Mouse (Mus musculus) gastrocnemius, adult 2 months (tissue): Measurements from ENCODE around the gene Tex21. TPM values are rescaled to one million over a fixed set of nuclear protein-coding genes. Genes with fewer than 3 reads are reported as not detected.
"Not testable (repeated sequence)": the region's sequence is repeated elsewhere in the genome, so short reads cannot be mapped to it uniquely, and the experiment has no call there.

Experiments used
- DNase-seq: peaks from one replicate; pipeline ENCODE4 v3.0.0; 2022
- H3K27ac ChIP-seq: fragments of 200-600 bp; 2 replicates; pipeline ENCODE4 v1.8.1; 2022; ENCODE audit warnings: mild to moderate bottlenecking
- H3K4me3 ChIP-seq: fragments of 200-600 bp; 2 replicates; pipeline ENCODE4 v1.8.1; 2022; ENCODE audit warnings: mild to moderate bottlenecking, moderate library complexity
- CTCF ChIP-seq: fragments of 200-600 bp; IDR thresholded peaks from 2 replicates; pipeline ENCODE4 v1.8.1; 2022; ENCODE audit warnings: antibody characterized with exemption, mild to moderate bottlenecking, moderate library complexity
- intact Hi-C: fragments of 180-260 bp; cut with DNase I; formaldehyde crosslinking; loops from one replicate; pipeline ENCODE4 v1.15.1; 2025
- total RNA-seq, 2 experiments: library from RNA; stranded (reverse); gene quantifications; 2 replicates each; pipeline ENCODE4 v1.2.3; 2021

The Tex21 gene
- total RNA-seq, 2 experiments from 2014 or later: not detected

DNA sequence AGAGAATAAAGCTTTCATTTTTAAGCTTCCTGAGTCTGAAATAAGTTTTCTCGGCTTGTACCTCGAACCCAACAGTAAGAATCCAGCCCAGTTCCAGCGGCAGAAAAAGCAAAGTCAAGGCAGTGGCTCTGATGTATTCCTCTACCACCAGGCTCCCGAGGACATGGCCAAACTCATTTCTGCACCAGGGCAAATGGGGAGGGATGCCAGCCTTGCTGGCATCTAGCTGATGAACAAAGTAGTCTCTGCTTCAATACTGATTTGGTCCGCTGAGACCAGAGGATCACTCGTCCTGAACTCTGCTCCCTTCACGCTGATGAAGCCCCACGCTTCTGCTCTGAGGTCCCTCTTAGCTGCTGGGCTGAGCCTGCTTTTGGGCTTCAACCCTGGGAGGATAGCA is 7.4 kb upstream of the Tex21 start:
- Histone ChIP-seq H3K4me3 (peak overlapping the region; percentile 85), H3K27ac (peak overlapping the region; percentile 96; the same call in 1 of the 2 replicates)
- DNase-seq: no peak
- no peak for TF ChIP-seq CTCF
- intact Hi-C loops: no loop called here

DNA sequence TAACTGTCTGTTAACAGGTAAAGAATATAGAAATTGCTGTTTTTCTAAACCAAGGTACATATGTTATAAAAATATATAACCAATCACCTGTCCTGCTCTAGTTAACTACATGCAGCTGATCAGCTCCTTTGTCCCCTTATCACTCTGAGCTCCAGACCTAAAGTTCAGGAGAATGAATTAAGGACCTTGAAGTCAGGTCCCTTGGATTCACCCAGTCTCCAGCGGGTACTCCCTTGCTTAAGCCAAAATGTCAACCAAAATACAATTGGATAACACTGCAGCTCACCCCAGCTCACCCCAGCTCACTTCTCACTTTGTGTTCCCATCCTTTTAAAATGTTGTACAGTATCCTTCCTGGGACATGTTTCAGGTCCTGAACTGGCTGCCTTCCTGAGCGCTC is 7.0 kb upstream of the Tex21 start:
- H3K27ac ChIP-seq: no peak overlapping the region
- DNase-seq: no peak
- TF ChIP-seq CTCF: no peak
- intact Hi-C loops: no loop called here
- H3K4me3 ChIP-seq: no peak overlapping the region

DNA sequence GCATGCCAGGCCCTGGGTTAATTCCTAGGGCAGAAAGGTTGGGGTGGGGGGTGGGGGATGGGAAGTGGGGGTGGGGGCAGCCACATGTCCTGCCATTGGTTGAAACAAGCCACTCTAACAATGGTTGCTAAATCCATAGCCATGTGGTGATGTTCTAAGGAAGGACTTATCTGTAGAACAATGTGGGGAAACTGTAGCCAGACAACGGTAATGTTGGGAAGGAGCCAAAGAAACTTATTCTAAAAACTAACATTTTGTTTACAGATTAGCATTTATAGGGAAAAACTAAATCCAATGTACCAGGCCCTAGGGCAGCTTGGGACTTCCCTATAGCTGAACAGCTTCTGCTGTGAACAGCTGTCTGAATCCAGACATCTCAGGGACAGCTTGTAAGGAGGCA is 6.5 kb upstream of the Tex21 start:
- no peak for DNase-seq
- Histone ChIP-seq H3K27ac (no peak overlapping the region), H3K4me3 (no peak overlapping the region)
- intact Hi-C loops: no loop called here
- TF ChIP-seq CTCF: no peak

DNA sequence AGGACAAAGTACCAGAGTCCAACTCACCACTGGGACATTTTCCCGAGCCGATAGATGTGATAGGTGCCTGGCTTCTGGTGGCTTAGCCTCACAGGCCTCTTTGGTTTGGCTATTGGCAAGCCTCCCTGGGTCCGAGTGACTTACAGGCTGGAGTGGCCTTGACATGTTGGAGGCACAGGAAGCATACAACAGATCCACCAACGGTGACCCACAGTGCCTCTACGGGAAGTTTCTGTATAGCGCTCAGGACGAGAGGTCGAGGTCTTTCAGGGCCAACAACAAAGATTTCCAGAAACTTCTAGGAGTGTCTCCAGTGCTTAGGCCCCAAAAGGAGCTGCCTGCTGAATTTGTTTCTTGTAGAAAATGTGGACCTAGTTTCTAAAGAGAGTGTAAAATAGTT is 1.6 kb downstream of the Tex21 start:
- no peak for TF ChIP-seq CTCF
- DNase-seq: no peak
- intact Hi-C loops: no loop called here
- Histone ChIP-seq H3K27ac (no peak overlapping the region), H3K4me3 (no peak overlapping the region)

DNA sequence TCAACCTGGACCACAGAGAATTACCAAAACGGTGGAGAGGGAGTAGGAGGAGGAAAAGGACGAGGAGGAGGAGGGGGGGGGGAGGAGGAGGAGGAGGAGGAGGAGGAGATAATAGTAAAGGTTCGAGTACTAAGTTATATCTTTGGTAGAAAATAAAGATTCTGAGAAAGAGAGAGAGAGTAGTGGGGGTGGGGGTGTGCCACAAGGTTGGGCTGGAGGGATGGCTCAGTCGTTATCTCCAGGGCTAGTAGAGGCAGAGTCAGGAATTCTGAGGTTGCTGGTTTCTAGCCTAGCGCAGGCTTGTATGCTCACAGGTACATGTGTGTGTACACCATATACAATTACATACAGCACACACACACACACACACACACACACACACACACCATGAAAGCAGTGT is 4.7 kb downstream of the Tex21 start:
- no peak overlapping the region for H3K4me3 ChIP-seq
- TF ChIP-seq CTCF: no peak
- intact Hi-C loops: no loop called here
- no peak for DNase-seq
- no peak overlapping the region for H3K27ac ChIP-seq

DNA sequence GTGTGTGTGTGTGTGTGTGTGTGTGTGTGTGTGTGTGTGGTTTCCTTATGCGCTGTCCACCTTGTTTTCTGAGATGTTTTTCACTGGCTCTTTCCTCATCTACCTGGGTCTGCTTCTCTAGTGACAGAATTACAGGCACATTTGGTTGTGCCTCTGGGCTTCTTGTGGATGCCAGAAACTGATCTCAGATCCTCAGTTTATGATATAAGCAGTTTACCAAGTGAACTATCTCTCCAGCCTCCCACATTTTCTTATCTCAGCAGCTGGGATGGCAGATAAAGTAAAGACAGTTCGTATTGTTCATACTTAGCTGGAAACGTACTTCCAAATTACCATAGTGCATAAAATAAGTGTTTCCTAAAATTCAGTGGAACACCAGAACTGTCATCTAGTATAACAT is 5.5 kb downstream of the Tex21 start:
- Histone ChIP-seq H3K4me3 (no peak overlapping the region), H3K27ac (no peak overlapping the region)
- intact Hi-C loops: no loop called here
- no peak for TF ChIP-seq CTCF
- DNase-seq: no peak

DNA sequence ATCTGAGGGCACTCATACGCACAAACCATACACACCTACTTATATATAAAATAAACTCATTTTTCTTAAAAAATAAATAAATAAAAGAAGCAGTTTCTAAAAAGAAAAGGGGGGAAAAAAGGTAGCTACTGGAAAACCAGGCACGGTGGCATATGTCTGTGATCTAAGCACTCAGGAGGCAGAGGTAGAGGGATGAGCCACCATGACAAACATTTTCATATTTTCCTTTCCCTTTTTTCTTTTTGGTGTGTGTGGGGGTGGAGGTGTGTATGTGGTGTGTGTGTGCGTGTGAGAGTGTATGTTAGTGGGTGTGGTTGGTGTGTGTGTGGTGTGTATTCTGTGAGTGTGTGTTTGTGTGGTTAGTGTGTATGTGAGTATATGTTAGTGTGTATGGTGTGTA is 5.9 kb downstream of the Tex21 start:
- DNase-seq: no peak
- H3K4me3 ChIP-seq: no peak overlapping the region

DNA sequence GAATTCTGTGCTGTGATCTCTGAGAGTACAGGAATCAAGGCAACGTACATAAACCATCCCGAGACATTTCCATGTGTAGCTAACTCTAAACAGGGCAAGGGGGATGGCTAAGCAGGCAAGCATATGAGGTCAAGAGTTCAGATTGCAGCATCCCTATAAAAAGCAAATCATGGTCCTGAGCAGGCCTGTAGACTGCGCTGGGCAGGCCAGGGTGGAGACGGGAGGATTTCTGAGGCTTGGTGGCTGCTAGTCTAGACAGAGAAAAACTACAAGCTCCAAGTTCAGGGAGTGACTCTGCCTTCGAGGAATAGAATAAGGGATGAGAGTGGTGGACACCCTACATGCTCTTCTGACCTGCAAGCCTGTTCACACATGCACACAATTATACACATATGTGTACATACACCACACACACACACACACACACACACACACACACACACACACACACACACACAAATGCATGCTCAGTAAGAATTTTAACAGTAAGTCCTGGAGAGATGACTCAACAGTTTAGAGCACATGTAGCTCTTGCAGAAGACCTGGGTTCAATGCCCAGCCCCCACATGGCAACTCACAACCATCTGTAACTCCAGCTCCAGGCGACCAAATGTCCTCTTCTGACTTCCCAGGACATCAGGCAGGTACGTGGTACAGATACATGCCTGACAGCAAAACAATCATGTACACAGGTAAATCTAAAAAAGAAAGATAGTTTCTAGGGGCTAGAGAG is 6.5 kb downstream of the Tex21 start:
- intact Hi-C loops: no loop called here
- DNase-seq: no peak
- Histone ChIP-seq H3K4me3 (no peak overlapping the region), H3K27ac (no peak overlapping the region)
- TF ChIP-seq CTCF: no peak

More for the DNA sequence above, 5.9 kb downstream of the Tex21 start:
- TF ChIP-seq CTCF: no peak
- H3K27ac ChIP-seq: no peak overlapping the region
- intact Hi-C loops: no loop called here

DNA sequence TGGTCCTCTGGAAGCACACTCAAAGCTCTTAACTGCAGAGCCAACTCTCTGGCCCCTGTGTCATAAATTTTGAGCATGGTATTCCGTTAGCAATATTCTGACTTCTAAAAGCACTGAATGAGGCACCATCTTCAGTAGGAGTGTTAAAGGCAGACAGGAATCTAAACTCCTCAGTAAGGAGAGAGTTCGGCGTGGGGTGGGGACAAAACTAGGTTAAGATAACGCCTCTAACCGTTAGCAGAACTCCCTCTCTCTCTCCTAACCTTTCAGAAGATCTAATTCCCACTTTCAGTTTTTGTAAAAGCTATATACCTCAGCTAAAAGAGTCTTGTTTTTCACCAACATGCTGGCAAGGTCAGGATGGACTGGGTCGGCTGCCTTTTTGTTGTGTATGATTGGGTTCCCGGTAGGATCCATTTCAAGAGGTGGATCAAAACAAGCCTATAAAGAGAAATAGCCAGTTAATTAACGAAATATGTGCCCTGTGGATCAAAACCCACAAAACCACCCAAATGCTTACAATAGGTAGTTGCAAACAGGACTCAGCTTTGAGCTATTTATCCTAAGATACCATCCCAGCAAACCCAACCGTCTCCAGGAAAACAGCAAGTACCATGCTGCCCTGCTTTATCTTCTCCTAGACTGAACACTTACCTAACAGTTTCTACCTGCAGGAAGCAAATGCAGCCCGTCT is 7.3 kb downstream of the Tex21 start:
- Histone ChIP-seq H3K27ac (no peak overlapping the region), H3K4me3 (no peak overlapping the region)
- intact Hi-C loops: no loop called here
- TF ChIP-seq CTCF: no peak
- no peak for DNase-seq

DNA sequence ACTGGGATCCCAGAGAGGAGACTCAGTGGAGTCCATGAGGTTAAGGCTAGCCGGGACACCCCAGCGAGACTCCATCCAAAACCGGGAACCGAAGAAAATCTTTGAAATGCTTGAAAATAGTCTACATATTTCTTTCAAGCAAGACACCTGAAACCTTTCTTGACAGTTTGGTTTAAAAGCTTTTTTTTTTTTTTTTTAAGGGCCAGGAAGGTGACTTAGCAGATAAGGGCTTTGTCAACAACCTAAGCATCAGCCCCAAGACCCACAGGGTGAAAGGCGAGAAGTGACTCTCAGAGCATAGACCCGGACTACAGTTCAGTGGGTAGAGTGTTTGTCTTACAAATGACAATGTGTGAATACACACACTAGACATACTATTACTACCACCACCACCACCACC is 11.3 kb downstream of the Tex21 start:
- no peak overlapping the region for H3K27ac ChIP-seq
- TF ChIP-seq CTCF: no peak
- intact Hi-C loops: no loop called here
- H3K4me3 ChIP-seq: no peak overlapping the region
- DNase-seq: no peak

DNA sequence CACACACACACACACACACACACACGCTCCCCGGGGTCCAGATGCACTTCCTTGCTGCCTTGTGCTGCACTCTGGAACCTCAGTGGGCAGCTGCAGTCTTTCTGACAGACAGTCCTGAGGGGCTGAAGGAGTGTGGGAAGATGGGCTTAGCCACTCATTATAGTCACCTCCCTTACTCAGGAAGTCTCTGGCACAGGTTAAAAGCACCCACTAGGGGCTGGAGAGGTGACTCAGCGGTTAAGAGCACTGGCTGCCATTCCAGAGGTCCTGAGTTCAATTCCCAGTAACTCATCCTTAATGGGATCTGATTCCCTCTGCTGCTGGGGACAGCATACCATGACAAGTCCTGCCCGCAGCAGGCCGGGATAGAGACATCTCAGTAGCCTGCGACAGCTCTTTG is 15.9 kb downstream of the Tex21 start:
- Histone ChIP-seq H3K4me3 (no peak overlapping the region), H3K27ac (no peak overlapping the region)
- no peak for TF ChIP-seq CTCF
- intact Hi-C loops: no loop called here
- DNase-seq: no peak

DNA sequence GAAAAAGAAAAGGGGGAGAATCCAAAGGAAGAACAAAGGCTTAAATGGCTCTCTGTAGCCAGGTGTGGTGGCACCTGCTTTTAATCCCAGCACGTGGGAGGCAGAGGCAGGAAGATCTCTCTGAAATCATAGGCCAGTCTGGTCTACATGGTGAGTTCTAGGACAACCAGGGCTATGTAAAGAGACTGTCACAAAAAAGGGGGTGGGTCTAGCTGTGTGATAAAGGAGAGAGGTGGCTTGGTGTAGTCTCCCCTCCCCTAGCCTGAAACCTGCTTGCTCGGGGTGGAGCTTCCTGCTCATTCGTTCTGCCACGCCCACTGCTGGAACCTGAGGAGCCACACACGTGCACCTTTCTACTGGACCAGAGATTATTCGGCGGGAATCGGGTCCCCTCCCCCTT is 24.4 kb downstream of the Tex21 start:
- DNase-seq, H3K4me3 ChIP-seq, intact Hi-C loops, H3K27ac ChIP-seq: not testable (repeated sequence)

DNA sequence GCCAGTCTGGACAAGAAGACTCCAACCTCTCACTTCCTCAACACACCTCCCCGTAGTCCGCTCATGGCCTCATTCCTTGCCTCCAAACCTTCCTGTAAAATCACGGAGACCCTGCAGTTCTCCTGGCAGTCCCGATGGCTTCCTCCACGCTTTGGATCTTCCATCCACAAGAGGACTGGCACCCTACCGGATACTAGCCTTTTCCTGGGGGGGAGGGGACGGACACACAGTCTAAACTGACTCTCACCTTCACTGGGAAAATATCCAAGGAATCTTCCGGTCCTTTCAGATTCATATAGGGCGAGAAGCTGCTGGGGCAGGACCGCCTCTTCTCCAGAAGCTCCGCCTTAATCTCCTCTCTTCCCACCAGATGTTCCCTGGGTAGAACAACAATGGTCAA is 29.8 kb downstream of the Tex21 start:
- Histone ChIP-seq H3K27ac (no peak overlapping the region), H3K4me3 (no peak overlapping the region)
- intact Hi-C loops: no loop called here
- TF ChIP-seq CTCF: no peak
- no peak for DNase-seq

DNA sequence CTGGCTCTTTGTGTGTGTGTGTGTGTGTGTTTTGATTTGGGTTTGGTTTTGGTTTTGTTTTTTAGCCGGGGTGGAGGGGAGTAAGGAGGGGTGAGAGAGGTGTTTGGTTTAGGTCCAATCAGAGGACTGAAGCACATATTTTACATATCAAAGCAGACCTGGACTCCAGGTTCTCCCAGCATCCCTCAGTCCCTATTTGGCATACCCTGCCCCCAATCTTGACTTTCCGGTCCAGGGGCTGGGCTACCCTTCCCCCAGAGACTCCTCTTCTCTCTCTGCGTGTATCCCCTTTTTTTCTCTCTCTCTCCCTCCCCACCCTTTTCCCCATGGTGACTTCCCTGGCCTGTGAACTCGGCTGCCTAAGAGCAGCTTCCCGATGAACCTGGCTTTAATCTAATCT is 31.4 kb downstream of the Tex21 start:
- no peak overlapping the region for H3K4me3 ChIP-seq
- intact Hi-C loops: no loop called here
- no peak overlapping the region for H3K27ac ChIP-seq
- no peak for DNase-seq
- TF ChIP-seq CTCF: no peak
